Mouse (Mus musculus) layer of hippocampus, adult 9-11 months (tissue): ENCODE results near the gene Odf3.

Source experiments
- DNase-seq: peaks from one replicate; pipeline ENCODE4 v3.0.0; 2022

The Odf3 gene

GRCm38 (mm10) chr7:140847755-140848580 is at the start of gene Odf3:
Gene Odf3 (plus strand): TSS chr7:140847805.
- DNase-seq: no peak

- DNase-seq: no peak
These were observed 49.4 kb upstream of the Odf3 start for GRCm38 (mm10) chr7:140798212-140798611.

- DNase-seq: no peak
These were observed 45.0 kb upstream of the Odf3 start for GRCm38 (mm10) chr7:140802629-140803028.

DNA sequence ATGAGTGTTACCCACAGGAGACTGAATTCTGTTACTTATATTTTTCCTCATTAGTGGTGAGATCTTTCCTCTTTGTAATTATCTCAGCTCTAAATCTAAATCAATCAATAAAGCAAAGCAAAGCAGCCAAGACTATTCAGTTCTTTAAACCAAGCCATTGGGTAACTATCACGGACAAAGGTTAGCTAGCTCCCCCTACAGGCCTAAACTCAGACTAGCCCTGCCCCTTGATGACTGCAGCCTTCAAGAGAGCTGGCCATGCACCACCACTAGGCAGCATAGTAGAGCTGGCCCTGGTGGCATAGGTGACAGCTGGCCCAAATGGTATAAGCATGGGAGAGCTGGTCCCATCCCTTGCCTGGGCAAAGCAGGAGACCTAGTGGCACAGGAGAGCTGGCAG is 41.9 kb upstream of the Odf3 start:
- peak; percentile 65 for DNase-seq

GRCm38 (mm10) chr7:140810496-140810895 is 37.1 kb upstream of the Odf3 start:
- DNase-seq: no peak

DNA sequence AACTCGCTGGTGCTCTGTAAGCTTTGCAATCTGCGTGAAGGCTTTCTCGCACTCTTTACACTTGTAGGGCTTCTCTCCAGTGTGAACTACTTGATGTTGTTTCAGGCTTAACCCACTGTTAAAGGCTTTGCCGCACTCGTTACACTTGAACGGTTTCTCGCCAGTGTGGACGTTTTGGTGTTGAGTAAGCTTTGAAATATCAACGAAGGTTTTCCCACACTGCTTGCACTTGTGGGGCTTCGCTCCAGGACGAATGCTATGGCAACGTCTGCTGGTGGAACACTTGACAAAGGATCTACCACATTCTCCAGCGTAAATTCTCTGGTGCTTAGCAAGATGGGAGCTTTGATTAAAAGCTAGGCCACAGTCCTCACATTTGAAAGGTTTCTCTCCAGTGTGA is 35.9 kb upstream of the Odf3 start:
- DNase-seq: peak; percentile 49

- no peak for DNase-seq
These were observed 34.8 kb upstream of the Odf3 start for GRCm38 (mm10) chr7:140812850-140813249.

DNA sequence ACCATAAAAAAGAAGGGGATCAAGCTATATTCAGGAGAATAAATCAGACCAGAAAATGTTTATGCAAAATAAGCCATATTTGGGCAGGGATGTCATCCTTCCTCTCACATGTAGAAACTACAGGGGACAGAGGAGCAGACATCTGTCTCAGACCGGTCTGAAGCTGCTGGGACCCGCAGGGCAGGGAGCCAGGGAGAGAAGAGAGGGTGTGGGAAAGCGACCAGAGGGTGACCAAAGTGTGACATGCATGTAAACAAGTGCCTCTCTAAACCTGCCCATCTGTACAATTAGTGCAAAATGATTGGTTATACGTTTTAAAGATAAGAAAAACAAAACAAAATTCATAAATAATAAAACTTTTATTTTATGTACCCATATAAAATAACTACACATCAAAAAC is 27.4 kb upstream of the Odf3 start:
- DNase-seq: no peak

- no peak for DNase-seq
These were observed 26.3 kb upstream of the Odf3 start for GRCm38 (mm10) chr7:140821305-140821652.

DNA sequence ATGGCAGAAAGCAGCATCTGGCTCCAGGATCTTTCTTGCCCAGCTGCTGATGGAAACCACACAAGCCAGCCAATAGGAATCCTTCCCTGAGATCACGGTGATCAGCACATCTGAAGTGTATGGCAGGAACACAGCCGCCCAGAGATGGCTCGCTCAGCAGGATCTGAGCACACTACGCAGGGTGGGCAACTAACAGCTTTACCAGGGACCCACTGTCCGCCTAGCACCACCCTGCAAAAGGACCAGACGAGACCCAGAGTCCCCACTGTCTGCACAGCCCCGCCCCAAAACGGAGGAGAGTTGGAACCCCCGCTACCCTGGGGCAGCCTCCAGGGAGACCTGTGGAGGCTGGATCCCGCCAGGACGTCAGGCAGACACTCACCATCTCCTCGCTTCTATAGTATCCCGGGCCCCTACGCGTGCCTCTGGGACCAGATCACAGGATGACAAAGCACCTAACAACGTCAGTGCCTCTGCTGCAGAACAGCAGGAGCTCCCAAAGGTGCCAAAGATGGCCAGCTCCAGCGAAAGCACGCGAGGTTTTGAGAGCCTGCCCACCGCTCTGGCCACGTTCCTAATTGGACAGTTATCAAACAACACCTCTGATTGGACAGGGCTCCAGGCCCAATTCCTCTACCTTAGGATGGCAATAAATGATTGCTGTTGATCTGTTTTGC is 25.8 kb upstream of the Odf3 start, which contains the start of gene Zfp941:
TSS of gene Zfp941 (minus strand) at position 526 of the 677 bp plus-strand sequence.
- peak; percentile 49 for DNase-seq

DNA sequence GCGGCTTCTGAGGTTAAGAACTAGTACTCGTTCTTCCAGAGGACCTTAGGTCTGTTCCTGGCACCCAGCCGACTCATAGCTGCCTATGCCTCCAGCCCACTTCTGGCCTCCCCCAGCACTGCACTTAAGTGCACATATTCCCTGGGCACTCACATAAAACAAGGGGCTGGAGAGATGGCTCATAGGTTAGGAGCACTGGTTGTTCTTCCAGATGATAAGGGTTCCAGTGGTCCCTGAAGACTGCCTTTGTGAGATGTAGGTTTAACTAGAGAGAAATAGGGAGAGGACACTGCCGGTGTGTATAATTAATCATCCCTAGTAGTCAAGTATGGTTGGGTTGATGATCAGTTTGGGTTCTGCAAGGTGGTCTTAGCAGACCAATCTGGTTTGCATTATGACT is 24.9 kb upstream of the Odf3 start:
- DNase-seq: no peak

DNA sequence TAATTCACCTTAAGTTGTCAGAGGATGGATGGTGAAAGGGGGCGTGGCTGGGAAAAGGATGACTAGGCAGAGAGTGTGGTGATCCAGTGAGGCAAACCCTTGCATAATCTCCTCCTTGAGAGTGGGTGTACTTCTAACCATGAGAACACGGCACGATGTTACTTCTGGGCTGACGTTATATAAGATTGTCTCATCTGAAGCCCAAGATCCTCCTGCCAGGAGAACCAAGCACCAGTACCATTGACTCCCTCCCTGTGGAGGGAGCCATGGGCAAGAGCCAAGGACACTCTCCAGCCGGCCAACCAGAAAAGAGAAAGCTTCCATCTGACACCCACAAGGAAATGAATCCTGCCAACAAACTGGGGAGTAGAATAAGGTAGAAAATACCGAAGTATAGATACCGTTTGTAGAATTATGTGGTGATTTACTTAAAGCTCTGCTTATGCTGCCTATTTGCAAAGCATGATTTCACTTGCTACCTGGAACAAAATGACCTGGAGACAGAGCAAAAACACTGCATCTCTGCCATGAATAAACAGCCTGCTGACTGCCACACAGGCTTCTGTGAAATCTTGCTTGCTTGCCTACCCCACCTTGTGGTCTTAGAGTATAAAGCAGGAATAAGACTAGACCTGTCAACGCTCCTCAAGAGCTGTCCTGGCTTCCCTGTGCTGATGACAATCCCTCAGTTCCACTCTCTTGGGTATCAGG is 19.3 kb upstream of the Odf3 start:
- peak; percentile 84 for DNase-seq

GRCm38 (mm10) chr7:140831447-140831846 is 16.2 kb upstream of the Odf3 start:
- DNase-seq: no peak

- DNase-seq: no peak
These were observed 14.3 kb upstream of the Odf3 start for GRCm38 (mm10) chr7:140833341-140833740.

- no peak for DNase-seq
These were observed 12.4 kb upstream of the Odf3 start, which contains the start of gene Urah for GRCm38 (mm10) chr7:140834968-140835757. Gene Urah (plus strand): TSS chr7:140835018.

DNA sequence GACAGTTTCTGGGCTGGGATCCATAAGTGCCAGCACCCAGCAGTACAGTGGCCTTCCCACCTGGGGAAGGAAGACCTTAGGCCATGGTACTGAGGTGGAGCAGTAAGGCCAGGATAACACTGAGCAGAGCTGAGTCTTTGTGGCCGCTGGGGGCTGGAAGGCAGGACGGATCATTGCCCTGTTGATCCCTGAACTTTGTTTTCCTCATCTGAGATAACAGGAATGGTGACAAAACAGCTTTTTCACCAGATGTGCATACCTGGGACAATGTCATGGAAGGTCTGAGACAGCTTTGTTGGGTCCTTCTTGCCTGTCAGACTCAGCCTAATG is 11.9 kb upstream of the Odf3 start:
- no peak for DNase-seq

- DNase-seq: peak; percentile 82
These were observed 11.1 kb upstream of the Odf3 start for GRCm38 (mm10) chr7:140836243-140837115.

GRCm38 (mm10) chr7:140839556-140839955 is 8.0 kb upstream of the Odf3 start:
- DNase-seq: no peak

GRCm38 (mm10) chr7:140840750-140841735 is 6.6 kb upstream of the Odf3 start:
- DNase-seq: peak; percentile 52

DNA sequence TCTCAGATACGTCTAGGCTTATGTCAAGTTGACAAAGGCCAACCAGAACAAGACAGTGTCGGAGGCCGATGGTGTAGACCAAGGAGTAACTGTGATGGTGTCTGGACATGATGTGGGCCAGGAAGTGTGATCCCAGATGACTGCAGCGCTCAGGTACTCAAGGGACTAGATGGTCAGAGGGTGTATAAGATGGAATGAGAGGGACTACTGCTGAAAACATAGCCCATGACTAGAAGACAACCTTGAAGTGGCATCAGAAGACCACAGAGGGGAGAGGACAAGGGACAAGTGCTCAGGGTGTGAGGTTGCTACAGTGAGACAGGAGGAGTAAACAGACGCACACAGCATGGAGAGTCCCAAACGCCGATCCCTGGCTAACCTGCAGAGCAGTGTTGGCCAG is 3.8 kb upstream of the Odf3 start:
- DNase-seq: no peak
